Mouse (Mus musculus): Measurements from ENCODE around the gene Selenop. TPM values are rescaled to one million over a fixed set of nuclear protein-coding genes. Genes with fewer than 3 reads are reported as not detected.
"Not testable (repeated sequence)": the region's sequence is repeated elsewhere in the genome, so short reads cannot be mapped to it uniquely, and the experiment has no call there.

Selenop gene
- polyA plus RNA-seq (2012; rRNA removed): 485 and 779 TPM in 2 replicates

DNA sequence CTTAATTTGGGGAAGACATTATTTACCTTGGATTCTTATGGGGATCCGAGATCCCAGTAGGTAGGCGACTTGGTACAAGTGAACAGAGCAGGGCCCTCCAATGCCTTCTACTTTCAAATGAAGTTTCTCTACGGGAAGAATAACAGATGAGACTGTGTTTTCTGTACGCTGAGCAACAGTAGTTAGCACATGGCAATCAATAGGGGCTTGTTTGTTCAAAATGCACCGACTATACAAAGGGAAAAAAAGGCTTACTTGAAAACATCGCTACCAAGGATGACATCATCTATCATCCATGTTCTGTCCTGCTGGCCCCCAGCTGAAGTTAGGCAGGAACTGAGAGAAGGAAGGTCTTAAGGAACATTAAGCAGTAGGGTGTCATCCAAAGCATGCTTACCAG, at the start of gene Selenop:
TSS of gene Selenop (plus strand) at position 301 of the 400 bp plus-strand sequence.
- no peak for DNase-seq (ENCODE audit: low read depth, low spot score)
- WGBS: 90% methylated on average over 6 of the region's 6 CpGs

- 64% methylated on average over 4 of the region's 4 CpGs for WGBS
Measured at GRCm38 (mm10) chr15:3218668-3219067, 49.7 kb upstream of the Selenop start.

GRCm38 (mm10) chr15:3222803-3223437, 45.4 kb upstream of the Selenop start:
- WGBS: 49% methylated on average over 5 of the region's 5 CpGs
- DNase-seq (ENCODE audit: low read depth, low spot score): no peak

More at GRCm38 (mm10) chr15:3218668-3219067, 49.7 kb upstream of the Selenop start:
- not testable (repeated sequence) for DNase-seq (ENCODE audit: low read depth, low spot score)

DNA sequence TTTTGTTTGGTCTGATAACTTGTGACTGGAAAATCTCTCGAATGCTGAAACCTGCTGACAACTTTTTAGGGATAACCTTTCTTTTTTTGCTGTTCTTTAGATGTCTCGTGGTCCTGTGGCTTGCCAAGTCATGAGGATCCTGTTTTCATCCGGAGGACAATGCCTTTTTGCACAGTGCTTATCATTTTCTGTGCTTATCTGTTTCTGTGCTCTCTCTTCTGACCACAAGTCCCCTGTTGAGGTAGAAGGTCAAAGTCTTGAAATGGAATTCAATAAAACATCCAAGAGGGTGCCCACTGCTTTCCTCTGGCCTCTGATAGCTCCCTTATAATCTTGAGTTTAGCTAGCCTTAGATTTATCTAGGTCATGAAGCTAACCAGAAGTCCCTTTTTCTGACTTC, 41.8 kb upstream of the Selenop start:
- no peak for DNase-seq (ENCODE audit: low read depth, low spot score)
- WGBS: 87% methylated on average over 3 of the region's 3 CpGs

- WGBS: 27% methylated on average over 2 of the region's 2 CpGs
- DNase-seq (ENCODE audit: low read depth, low spot score): no peak
Measured at GRCm38 (mm10) chr15:3228185-3228584, 40.2 kb upstream of the Selenop start.

DNA sequence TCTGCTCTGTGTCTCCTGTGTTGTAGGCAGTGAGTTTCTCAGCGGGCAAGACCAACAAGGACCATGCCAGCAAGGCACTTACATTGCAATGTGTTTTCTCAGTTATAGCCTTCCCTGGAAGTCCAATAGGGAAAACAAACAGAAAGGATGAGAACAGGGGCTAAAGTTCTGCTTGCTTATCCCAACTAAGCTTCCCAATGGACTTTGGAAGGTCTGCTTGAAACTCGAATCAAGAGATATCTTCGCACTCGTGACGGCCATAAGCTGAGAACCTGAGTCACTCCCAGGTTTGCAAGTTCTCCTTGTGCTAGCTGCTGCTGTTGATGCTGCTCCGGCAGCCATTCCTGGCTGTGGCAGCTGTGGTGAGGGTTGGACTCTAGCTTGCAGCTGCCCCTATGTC, 39.4 kb upstream of the Selenop start:
- 33% methylated on average over 6 of the region's 6 CpGs for WGBS
- no peak for DNase-seq (ENCODE audit: low read depth, low spot score)

DNA sequence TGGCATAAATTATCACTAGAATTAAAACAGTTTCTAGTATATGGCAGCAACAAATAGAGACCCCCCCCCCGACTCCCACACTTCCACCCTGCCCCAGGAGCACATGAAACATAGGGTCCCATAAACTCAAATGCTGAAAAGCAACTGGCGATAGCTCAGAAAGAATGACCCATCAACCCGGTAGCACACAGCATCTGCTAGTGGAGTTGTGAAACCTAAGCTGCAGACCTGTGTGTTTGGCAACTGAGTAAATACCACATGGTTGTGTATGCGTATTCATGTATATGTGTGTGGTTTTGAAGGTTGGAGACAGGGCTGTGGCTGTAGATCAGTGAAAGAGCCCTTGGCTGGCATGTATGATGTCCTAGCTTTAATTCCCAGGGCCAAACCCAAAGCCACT, 37.3 kb upstream of the Selenop start:
- DNase-seq (ENCODE audit: low read depth, low spot score): no peak
- WGBS: 88% methylated on average over 4 of the region's 4 CpGs

- 59% methylated on average over 9 of the region's 9 CpGs for WGBS
- DNase-seq (ENCODE audit: low read depth, low spot score): no peak
Measured at GRCm38 (mm10) chr15:3232168-3232835, 36.0 kb upstream of the Selenop start.

- 81% methylated on average over 3 of the region's 3 CpGs for WGBS
- no peak for DNase-seq (ENCODE audit: low read depth, low spot score)
Measured at GRCm38 (mm10) chr15:3233837-3234551, 34.4 kb upstream of the Selenop start.

DNA sequence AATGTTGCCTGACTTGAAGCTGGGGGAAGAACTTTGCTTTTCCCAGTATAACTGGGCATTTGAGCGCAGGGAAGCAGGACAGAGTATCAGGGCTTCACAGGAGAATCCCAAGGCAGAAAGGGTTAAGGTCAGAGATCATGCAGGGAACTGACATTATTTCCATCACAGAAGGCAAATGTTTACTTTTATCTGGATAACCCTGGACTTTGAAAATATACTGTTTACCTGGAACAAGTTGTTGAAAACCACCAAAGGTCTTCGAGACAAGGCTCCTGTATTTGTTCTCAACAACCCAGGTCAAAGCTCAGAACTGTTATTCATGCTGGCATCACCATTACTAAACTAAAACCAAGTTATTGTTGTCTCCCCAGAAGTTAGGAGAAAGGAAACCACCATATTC, 32.0 kb upstream of the Selenop start:
- no peak for DNase-seq (ENCODE audit: low read depth, low spot score)
- 69% methylated on average over 2 of the region's 2 CpGs for WGBS

DNA sequence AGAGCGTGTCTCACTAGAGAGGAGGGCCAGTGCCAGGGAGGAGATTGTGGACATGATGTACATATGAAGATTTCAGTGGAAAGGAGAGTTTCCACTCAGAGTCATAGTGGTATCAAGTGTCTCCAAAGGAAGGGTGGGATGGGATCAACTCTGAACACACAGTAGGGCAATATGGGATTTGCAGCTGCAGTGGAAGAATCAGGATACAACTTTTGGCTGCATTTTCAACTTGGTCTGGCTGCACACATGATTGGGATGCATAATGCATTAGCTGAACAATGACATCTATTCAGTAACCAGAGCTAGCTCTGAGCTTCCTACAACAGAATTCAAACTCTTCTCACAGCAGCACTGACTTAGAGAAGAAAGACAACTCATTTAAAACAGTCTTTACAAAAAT, 30.4 kb upstream of the Selenop start:
- 94% methylated on average over 1 of the region's 1 CpGs for WGBS
- DNase-seq (ENCODE audit: low read depth, low spot score): no peak

- 88% methylated on average over 10 of the region's 10 CpGs for WGBS
- not testable (repeated sequence) for DNase-seq (ENCODE audit: low read depth, low spot score)
Measured at GRCm38 (mm10) chr15:3245036-3245435, 23.3 kb upstream of the Selenop start.

GRCm38 (mm10) chr15:3250620-3251019, 17.7 kb upstream of the Selenop start:
- WGBS: 57% methylated on average over 2 of the region's 2 CpGs
- DNase-seq (ENCODE audit: low read depth, low spot score): no peak

DNA sequence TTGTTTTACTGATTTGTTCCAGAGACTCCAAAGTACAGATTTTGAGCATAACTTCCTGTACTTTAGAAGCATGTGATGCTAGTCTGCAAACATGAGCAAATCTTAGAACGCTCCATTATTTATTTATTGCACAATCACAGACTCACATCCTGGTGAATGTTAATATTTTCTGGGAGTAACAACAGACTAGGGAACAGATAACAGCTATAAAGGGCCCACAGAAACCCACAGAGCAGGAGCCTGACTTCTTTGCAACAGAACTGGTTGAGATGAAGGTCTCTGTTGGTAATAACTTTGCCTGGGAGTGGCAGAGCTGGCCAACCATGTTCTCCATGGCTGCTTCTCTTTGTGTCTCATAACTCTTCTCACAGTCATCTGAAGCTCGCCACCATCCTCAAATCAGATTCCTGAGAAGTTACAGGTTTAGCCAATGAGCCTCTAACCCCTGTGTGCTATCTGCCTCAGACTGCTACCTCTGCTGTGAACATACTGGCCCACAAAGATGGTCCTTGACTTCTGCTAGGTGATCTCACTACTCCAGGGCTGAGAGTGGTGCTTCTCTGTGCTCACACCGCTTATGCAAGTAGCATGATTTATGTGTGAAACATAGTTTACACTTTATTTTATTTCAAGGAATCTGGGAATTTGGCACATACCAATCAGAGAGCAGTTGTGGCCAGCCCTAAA, 17.2 kb upstream of the Selenop start:
- no peak for DNase-seq (ENCODE audit: low read depth, low spot score)
- WGBS: 38% methylated on average over 3 of the region's 3 CpGs

DNA sequence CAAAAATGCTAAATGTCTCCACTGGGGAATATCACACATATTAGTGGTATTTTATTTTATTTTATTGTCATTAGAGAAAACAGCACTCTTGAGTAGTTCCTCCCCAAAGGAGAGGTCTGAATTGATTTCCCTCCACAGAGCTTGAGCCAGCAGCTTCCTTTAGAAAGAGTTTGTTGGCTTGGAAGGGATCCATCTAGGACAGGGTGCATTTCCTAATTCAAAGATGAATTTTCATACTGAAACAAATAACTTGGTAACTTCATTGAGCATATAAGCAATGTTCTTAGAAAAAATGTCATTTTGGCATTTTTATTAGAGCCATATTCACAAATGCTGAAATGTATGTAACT, 16.7 kb upstream of the Selenop start:
- DNase-seq (ENCODE audit: low read depth, low spot score): no peak

GRCm38 (mm10) chr15:3259025-3259424, 9.3 kb upstream of the Selenop start:
- 34% methylated on average over 1 of the region's 1 CpGs for WGBS
- DNase-seq (ENCODE audit: low read depth, low spot score): no peak

- no peak for DNase-seq (ENCODE audit: low read depth, low spot score)
- 86% methylated on average over 4 of the region's 4 CpGs for WGBS
Measured at GRCm38 (mm10) chr15:3260309-3260708, 8.0 kb upstream of the Selenop start.

DNA sequence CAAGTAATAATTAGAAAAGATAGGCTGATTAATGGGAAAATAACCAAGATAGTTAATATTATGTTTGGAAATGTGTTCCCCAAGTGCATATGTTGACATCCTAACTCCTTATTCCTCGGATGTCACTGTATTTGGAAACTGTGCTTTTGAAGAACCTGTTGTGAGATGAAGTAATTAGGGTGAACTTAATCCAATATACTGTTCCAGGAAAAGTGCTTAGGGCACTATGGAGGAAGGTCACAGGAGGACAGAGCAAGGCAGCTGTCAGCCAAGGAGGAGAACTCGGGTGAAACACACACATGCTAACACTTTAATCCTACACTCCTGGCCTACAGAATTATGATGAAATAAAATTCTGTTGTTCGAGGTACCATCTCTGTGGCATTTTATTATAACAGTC, 5.5 kb upstream of the Selenop start:
- no peak for DNase-seq (ENCODE audit: low read depth, low spot score)
- WGBS: 38% methylated on average over 3 of the region's 3 CpGs

- no peak for DNase-seq (ENCODE audit: low read depth, low spot score)
- 93% methylated on average over 4 of the region's 4 CpGs for WGBS
Measured at GRCm38 (mm10) chr15:3264293-3264692, 4.1 kb upstream of the Selenop start.

DNA sequence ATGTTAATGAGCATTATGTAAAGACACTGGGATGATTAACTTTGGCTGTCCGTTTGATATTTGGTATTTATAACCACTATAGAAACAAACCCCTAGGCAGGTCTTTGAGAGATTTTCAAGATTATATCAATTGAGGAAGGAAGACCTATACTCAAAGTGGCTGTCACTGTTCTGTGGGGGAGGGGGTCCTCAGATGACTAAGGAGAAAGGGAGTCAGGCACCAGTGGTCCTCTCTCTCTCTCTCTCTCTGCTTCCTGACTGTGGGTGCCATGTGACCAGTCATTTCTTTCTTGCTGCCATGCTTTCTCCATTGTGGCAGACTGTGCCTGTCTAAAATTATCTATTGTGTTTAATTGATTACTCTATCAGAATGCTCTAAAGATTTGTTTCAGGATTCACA, 3.5 kb upstream of the Selenop start:
- 85% methylated on average over 1 of the region's 1 CpGs for whole genome bisulfite sequencing
- DNase-seq (ENCODE audit: low read depth, low spot score): no peak

Data from large intestine, adult 2 months (tissue).